ENCODE assay signal across 8 mouse cellular contexts in the genomic region with DNA sequence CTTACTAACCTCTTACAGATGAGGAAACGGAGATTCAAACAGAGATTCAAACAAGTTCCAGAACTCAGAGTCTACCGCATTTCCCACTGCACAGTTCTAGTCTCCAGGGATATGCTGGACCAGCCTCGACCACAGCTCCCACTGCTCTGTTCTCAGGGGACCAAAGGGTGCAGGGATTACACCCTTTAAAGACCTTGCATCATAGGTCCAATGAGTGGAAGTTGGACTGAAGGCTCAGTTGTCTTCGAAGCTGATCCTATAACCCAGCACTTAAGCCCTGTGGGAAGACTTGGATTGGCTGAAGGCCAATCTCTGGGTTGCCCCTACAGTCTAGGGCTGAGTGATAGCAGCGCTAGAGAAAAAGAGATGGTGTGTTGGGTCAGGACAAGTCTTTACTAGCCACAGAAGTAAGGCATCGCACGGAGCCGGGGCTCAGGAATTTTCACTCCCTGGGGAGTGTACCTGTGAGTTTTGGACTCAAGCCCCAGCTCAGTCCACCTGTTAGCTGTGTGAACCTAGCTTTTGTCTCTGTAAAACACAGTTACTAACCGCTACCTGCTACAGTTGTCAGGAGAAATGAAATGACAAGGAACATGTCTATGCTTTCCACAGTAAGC. TPM values are rescaled to one million over a fixed set of nuclear protein-coding genes. Genes with fewer than 3 reads are reported as not detected.
DNase-seq lines count a peak whose midpoint lies in the region; ATAC-seq and TF ChIP-seq lines count a peak whose summit lies in the region.

No protein-coding gene starts in this region.

- no peak for TF ChIP-seq CTCF in bone marrow, adult 2 months (IDR thresholded peaks at IDR 0.05; ENCODE audit: control insufficient read depth, insufficient read depth, low read length)

- peak overlapping the region; percentile 99 for H3K9ac ChIP-seq in heart, embryonic 13.5 days

- peak overlapping the region; percentile 94 for H3K4me3 ChIP-seq in heart, embryonic 13.5 days
- peak overlapping the region; percentile 28 for H3K4me3 ChIP-seq in bone marrow, adult 2 months (replicated peaks; ENCODE audit: control insufficient read depth, low read depth, low read length)
- peak overlapping the region; percentile 94 for H3K4me3 ChIP-seq in hindbrain, embryonic 10.5 days
- H3K4me3 ChIP-seq in macrophage (ENCODE audit: inconsistent target) = peak overlapping the region; percentile 69; the same call in 1 of the 2 replicates

- no peak overlapping the region; the same call in 1 of the 2 replicates for H3K27ac ChIP-seq in heart, embryonic 13.5 days (replicated peaks)
- H3K27ac ChIP-seq in bone marrow, adult 2 months (ENCODE audit: control insufficient read depth, insufficient read depth, low read depth, low read length, poor library complexity) = no peak overlapping the region
- H3K27ac ChIP-seq in hindbrain, embryonic 10.5 days = no peak overlapping the region
- no peak overlapping the region for H3K27ac ChIP-seq in macrophage

- H3K36me3 ChIP-seq in heart, embryonic 13.5 days = peaks cover 46% of the 10 kb centered on the region
- H3K36me3 ChIP-seq in hindbrain, embryonic 10.5 days = peaks cover 49% of the 10 kb centered on the region
- peaks cover 21% of the 10 kb centered on the region for H3K36me3 ChIP-seq in macrophage (ENCODE audit: inconsistent target)

- intact Hi-C loops in heart, postnatal 25 days (cut with DNase I) = no loop called here

- peaks cover 31% of the 10 kb centered on the region for H3K4me1 ChIP-seq in heart, embryonic 13.5 days
- H3K4me1 ChIP-seq in bone marrow, adult 2 months (ENCODE audit: control insufficient read depth, insufficient read depth, low read length) = peaks cover 9% of the 10 kb centered on the region
- peaks cover 26% of the 10 kb centered on the region for H3K4me1 ChIP-seq in hindbrain, embryonic 10.5 days (replicated peaks)

- H3K9me3 ChIP-seq in heart, embryonic 13.5 days = no peaks in the 10 kb centered on the region
- H3K9me3 ChIP-seq in hindbrain, embryonic 10.5 days = no peaks in the 10 kb centered on the region

- DNase-seq in heart, postnatal 25 days (ENCODE audit: low spot score) = no peak
- no peak for DNase-seq in hindbrain, embryonic 10.5 days (ENCODE audit: low spot score)
- DNase-seq in frontal cortex, postnatal 36 days (ENCODE audit: low spot score in 2 of 2) = no peak
- DNase-seq in layer of hippocampus, adult 9-11 months = no peak

- TF ChIP-seq POLR2A in bone marrow, adult 2 months (IDR thresholded peaks at IDR 0.05; ENCODE audit: borderline replicate concordance, control insufficient read depth, low read depth, low read length) = no peak

- no peak for ATAC-seq in heart, embryonic 13.5 days (ENCODE audit: extremely low read depth, insufficient number of reproducible peaks, low FRiP score, low TSS enrichment)
- ATAC-seq in granulocyte monocyte progenitor cell, adult 5-6 weeks (replicated peaks; ENCODE audit: poor library complexity, severe bottlenecking) = no peak

- no peaks in the 10 kb centered on the region for H3K27me3 ChIP-seq in heart, embryonic 13.5 days (replicated peaks)
- H3K27me3 ChIP-seq in hindbrain, embryonic 10.5 days (ENCODE audit: insufficient read depth, poor library complexity, severe bottlenecking) = no peaks in the 10 kb centered on the region

- 77% methylated on average over 9 of the region's 9 CpGs for WGBS in heart, embryonic 13.5 days
- 52% methylated on average over 9 of the region's 9 CpGs for WGBS in bone marrow, adult 2 months
- 92% methylated on average over 9 of the region's 9 CpGs for WGBS in hindbrain, embryonic 10.5 days
- WGBS in macrophage (ENCODE audit: missing documents) = 72% methylated on average over 9 of the region's 9 CpGs

- H3K4me2 ChIP-seq in heart, embryonic 13.5 days = peak overlapping the region; percentile 93

- peaks cover 4% of the 10 kb centered on the region; the same call in 1 of the 2 replicates for H3K79me2 ChIP-seq in macrophage (ENCODE audit: inconsistent target)

RNA-seq across cellular contexts. Expression of a gene that starts 1.6 kb away (rescaled TPM):
- 40.7 and 41.2 TPM in 2 replicates for polyA plus RNA-seq in heart, embryonic 13.5 days (2015; fragmentation: Nextera tagmentation; extraction: Ambion mirVana)
- total RNA-seq in heart, postnatal 25 days (2021) = 10 to 100 TPM; 40.2 to 43.2 TPM
- polyA plus RNA-seq in bone marrow, adult 2 months (2011; ENCODE audit: insufficient read depth, insufficient read length, low replicate concordance, missing spikeins) = 34.4 and 95.0 TPM in 2 replicates
- polyA plus RNA-seq in hindbrain, embryonic 10.5 days (2016; fragmentation: Nextera tagmentation; extraction: Ambion mirVana) = 54.4 and 61.0 TPM in 2 replicates
- total RNA-seq in macrophage (2018; cell fraction: chromatin; rRNA removed) = 10 to 100 TPM; 11.9 to 63.3 (median 41.1) TPM
- total RNA-seq in macrophage (2018; cell fraction: cytosol; rRNA removed) = 10 to 100 TPM in 22 of 26 experiments, 1 to 10 TPM in 4; 6.0 to 20.4 (median 15.8) TPM
- total RNA-seq in macrophage (2018; cell fraction: nucleus; rRNA removed) = 10 to 100 TPM; 13.7 to 52.3 (median 28.3) TPM
- polyA plus RNA-seq in macrophage (2018) = 10.4 to 17.2 TPM (median 11.7 TPM) in 3 replicates
- total RNA-seq in granulocyte monocyte progenitor cell, adult 5-6 weeks (2014; fragmentation: Nextera tagmentation) = 35.9 and 58.3 TPM in 2 replicates
- total RNA-seq in granulocyte monocyte progenitor cell, adult 5-6 weeks (2017) = 15.6 and 17.3 TPM in 2 replicates

RNA-seq across cellular contexts. Expression of a gene that starts 10.7 kb away (rescaled TPM):
- 1.3 and 2.2 TPM in 2 replicates for polyA plus RNA-seq in heart, embryonic 13.5 days (2015; fragmentation: Nextera tagmentation; extraction: Ambion mirVana)
- 1 to 10 TPM in 1 of 2 experiments, under 1 TPM in 1; 0.88 to 1.2 TPM for total RNA-seq in heart, postnatal 25 days (2021)
- 12.0 and 13.4 TPM in 2 replicates for polyA plus RNA-seq in bone marrow, adult 2 months (2011; ENCODE audit: insufficient read depth, insufficient read length, low replicate concordance, missing spikeins)
- 1.1 and 3.0 TPM in 2 replicates for polyA plus RNA-seq in hindbrain, embryonic 10.5 days (2016; fragmentation: Nextera tagmentation; extraction: Ambion mirVana)
- total RNA-seq in macrophage (2018; cell fraction: chromatin; rRNA removed) = under 1 TPM in 6 of 26 experiments, not detected in 20; 0.20 to 0.45 (median 0.32) TPM
- under 1 TPM in 9 of 26 experiments, not detected in 17; under 0.01 to 0.19 (median 0.06) TPM for total RNA-seq in macrophage (2018; cell fraction: cytosol; rRNA removed)
- total RNA-seq in macrophage (2018; cell fraction: nucleus; rRNA removed) = 1 to 10 TPM in 1 of 26 experiments, under 1 TPM in 2, not detected in 23; 0.24 to 5.2 (median 0.40) TPM
- 0.06 TPM in 1 of 3 replicates, not detected in the others for polyA plus RNA-seq in macrophage (2018)
- total RNA-seq in granulocyte monocyte progenitor cell, adult 5-6 weeks (2014; fragmentation: Nextera tagmentation) = 0.62 TPM in 1 of 2 replicates, not detected in the other
- total RNA-seq in granulocyte monocyte progenitor cell, adult 5-6 weeks (2017) = not detected in 2 replicates

RNA-seq across cellular contexts. Expression of a gene that starts 13.6 kb away (rescaled TPM):
- polyA plus RNA-seq in heart, embryonic 13.5 days (2015; fragmentation: Nextera tagmentation; extraction: Ambion mirVana) = 160 and 181 TPM in 2 replicates
- total RNA-seq in heart, postnatal 25 days (2021) = 100 to 1,000 TPM; 326 to 329 TPM
- polyA plus RNA-seq in bone marrow, adult 2 months (2011; ENCODE audit: insufficient read depth, insufficient read length, low replicate concordance, missing spikeins) = 16.7 and 36.3 TPM in 2 replicates
- polyA plus RNA-seq in hindbrain, embryonic 10.5 days (2016; fragmentation: Nextera tagmentation; extraction: Ambion mirVana) = 156 and 169 TPM in 2 replicates
- 10 to 100 TPM in 23 of 26 experiments, 1 to 10 TPM in 3; 8.5 to 57.2 (median 22.6) TPM for total RNA-seq in macrophage (2018; cell fraction: chromatin; rRNA removed)
- total RNA-seq in macrophage (2018; cell fraction: cytosol; rRNA removed) = 10 to 100 TPM; 34.1 to 49.7 (median 44.5) TPM
- total RNA-seq in macrophage (2018; cell fraction: nucleus; rRNA removed) = 10 to 100 TPM; 13.1 to 43.9 (median 26.5) TPM
- 41.8 to 72.5 TPM (median 42.9 TPM) in 3 replicates for polyA plus RNA-seq in macrophage (2018)
- 85.3 and 101 TPM in 2 replicates for total RNA-seq in granulocyte monocyte progenitor cell, adult 5-6 weeks (2014; fragmentation: Nextera tagmentation)
- 75.5 and 86.7 TPM in 2 replicates for total RNA-seq in granulocyte monocyte progenitor cell, adult 5-6 weeks (2017)

RNA-seq across cellular contexts. Expression of a gene that starts 29.7 kb away (rescaled TPM):
- 32.8 and 36.1 TPM in 2 replicates for polyA plus RNA-seq in heart, embryonic 13.5 days (2015; fragmentation: Nextera tagmentation; extraction: Ambion mirVana)
- total RNA-seq in heart, postnatal 25 days (2021) = 10 to 100 TPM; 37.0 to 41.7 TPM
- 78.5 and 156 TPM in 2 replicates for polyA plus RNA-seq in bone marrow, adult 2 months (2011; ENCODE audit: insufficient read depth, insufficient read length, low replicate concordance, missing spikeins)
- polyA plus RNA-seq in hindbrain, embryonic 10.5 days (2016; fragmentation: Nextera tagmentation; extraction: Ambion mirVana) = 53.4 and 66.8 TPM in 2 replicates
- 100 to 1,000 TPM; 171 to 516 (median 386) TPM for total RNA-seq in macrophage (2018; cell fraction: chromatin; rRNA removed)
- 100 to 1,000 TPM in 6 of 26 experiments, 10 to 100 TPM in 20; 74.5 to 107 (median 92.7) TPM for total RNA-seq in macrophage (2018; cell fraction: cytosol; rRNA removed)
- total RNA-seq in macrophage (2018; cell fraction: nucleus; rRNA removed) = 100 to 1,000 TPM; 149 to 349 (median 227) TPM
- 60.6 to 79.7 TPM (median 71.8 TPM) in 3 replicates for polyA plus RNA-seq in macrophage (2018)
- total RNA-seq in granulocyte monocyte progenitor cell, adult 5-6 weeks (2014; fragmentation: Nextera tagmentation) = 102 and 130 TPM in 2 replicates
- 27.4 and 28.9 TPM in 2 replicates for total RNA-seq in granulocyte monocyte progenitor cell, adult 5-6 weeks (2017)

RNA-seq across cellular contexts. Expression of a gene that starts 45.0 kb away (rescaled TPM):
- 19.1 and 19.4 TPM in 2 replicates for polyA plus RNA-seq in heart, embryonic 13.5 days (2015; fragmentation: Nextera tagmentation; extraction: Ambion mirVana)
- 1 to 10 TPM; 4.6 to 4.9 TPM for total RNA-seq in heart, postnatal 25 days (2021)
- 10.7 and 28.6 TPM in 2 replicates for polyA plus RNA-seq in bone marrow, adult 2 months (2011; ENCODE audit: insufficient read depth, insufficient read length, low replicate concordance, missing spikeins)
- polyA plus RNA-seq in hindbrain, embryonic 10.5 days (2016; fragmentation: Nextera tagmentation; extraction: Ambion mirVana) = 28.7 and 28.8 TPM in 2 replicates
- total RNA-seq in macrophage (2018; cell fraction: chromatin; rRNA removed) = 100 to 1,000 TPM in 4 of 26 experiments, 10 to 100 TPM in 22; 35.6 to 131 (median 83.6) TPM
- total RNA-seq in macrophage (2018; cell fraction: cytosol; rRNA removed) = 10 to 100 TPM in 25 of 26 experiments, 1 to 10 TPM in 1; 9.8 to 18.9 (median 13.5) TPM
- 10 to 100 TPM; 17.9 to 54.6 (median 31.1) TPM for total RNA-seq in macrophage (2018; cell fraction: nucleus; rRNA removed)
- polyA plus RNA-seq in macrophage (2018) = 12.9 to 17.8 TPM (median 13.9 TPM) in 3 replicates
- 11.3 and 16.2 TPM in 2 replicates for total RNA-seq in granulocyte monocyte progenitor cell, adult 5-6 weeks (2014; fragmentation: Nextera tagmentation)
- total RNA-seq in granulocyte monocyte progenitor cell, adult 5-6 weeks (2017) = 12.3 and 16.9 TPM in 2 replicates

Comparison
In these comparisons a context has a peak if more than half of its experiments do, and no peak if none do; other contexts are left out.
1. H3K4me3 ChIP-seq: peak in every context shown above with its lines; median percentile 94 in heart, embryonic 13.5 days; 94 in hindbrain, embryonic 10.5 days; 69 in macrophage; 28 in bone marrow, adult 2 months.